Mouse (Mus musculus): ENCODE data around the gene Fbxo21. TPM values are rescaled to one million over a fixed set of nuclear protein-coding genes. Genes with fewer than 3 reads are reported as not detected.
A peak's percentile ranks its signal among the peaks of the same experiment; 100 is the strongest.

Gene Fbxo21
- polyA plus RNA-seq (2014; fragmentation: Nextera tagmentation; extraction: Ambion mirVana): 61.5 and 64.3 TPM in 2 replicates

DNA sequence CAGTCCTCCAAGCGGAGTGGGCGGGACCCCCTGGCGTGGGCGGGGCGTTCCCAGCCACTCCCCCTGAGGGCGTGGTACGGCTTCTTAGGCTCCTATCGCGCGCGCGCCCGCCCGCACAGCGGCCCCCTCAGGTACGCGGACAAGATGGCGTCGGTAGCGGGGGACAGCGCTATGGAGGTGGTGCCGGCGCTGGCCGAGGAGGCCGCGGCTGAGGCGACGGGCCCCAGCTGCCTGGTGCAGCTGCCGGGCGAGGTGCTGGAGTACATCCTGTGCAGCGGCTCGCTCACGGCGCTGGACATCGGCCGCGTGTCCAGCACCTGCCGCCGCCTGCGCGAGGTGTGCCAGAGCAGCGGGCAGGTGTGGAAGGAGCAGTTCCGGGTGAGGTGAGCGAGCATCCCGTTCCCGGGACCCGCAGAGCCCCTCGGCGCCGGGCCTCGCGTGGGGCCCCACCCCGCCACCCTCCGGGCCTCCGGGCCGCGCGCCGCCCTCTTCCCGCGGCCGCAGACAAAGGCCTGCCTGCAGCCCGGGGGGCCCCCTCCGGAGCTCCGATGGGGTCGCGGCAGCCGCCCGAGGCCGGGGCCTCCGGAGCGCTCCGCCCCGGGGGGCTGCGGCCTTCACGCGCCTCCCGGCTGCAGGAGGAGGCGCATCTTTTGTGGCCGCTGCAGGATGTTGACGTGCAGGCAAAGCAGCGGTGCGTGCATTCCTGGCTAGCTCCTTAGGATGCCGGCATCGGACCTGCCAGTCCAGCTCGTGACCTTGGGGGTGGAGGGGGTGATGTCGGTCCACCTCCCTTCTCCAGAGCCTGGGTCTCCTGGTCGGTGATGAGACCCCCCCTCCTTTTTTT is at the start of gene Fbxo21:
TSS of gene Fbxo21 (plus strand) at position 74 of the 844 bp plus-strand sequence.
- WGBS: under 1% methylated on average over 80 of the region's 88 CpGs
- H3K9ac ChIP-seq: peak within 1 kb of the TSS; percentile 82

GRCm38 (mm10) chr5:117928553-117928952 is 48.0 kb upstream of the Fbxo21 start:
- Histone ChIP-seq H3K4me1 (ENCODE audit: insufficient read depth) (no peaks in the 10 kb centered on the region), H3K9me3 (ENCODE audit: low read depth, low read length) (no peaks in the 10 kb centered on the region), H3K4me3 (ENCODE audit: low read depth, low read length) (no peak overlapping the region), H3K36me3 (ENCODE audit: insufficient read depth) (no peaks in the 10 kb centered on the region), H3K27me3 (ENCODE audit: insufficient read depth, low read length) (no peaks in the 10 kb centered on the region), H3K4me2 (no peak overlapping the region), H3K27ac (ENCODE audit: low read depth) (no peak overlapping the region), H3K9ac (no peak overlapping the region)
- TF ChIP-seq CTCF (IDR thresholded peaks at IDR 0.05; ENCODE audit: low read depth): 0 out of 2 replicates have a peak, but pooled peaks have one; percentile 14
- ATAC-seq (ENCODE audit: insufficient read depth) (no peak), DNase-seq (no peak)
- WGBS: 89% methylated on average over 2 of the region's 2 CpGs

More for the DNA sequence above, at the start of gene Fbxo21:
- peak; percentile 98 for DNase-seq
- peak; percentile 94 for ATAC-seq (ENCODE audit: insufficient read depth)
- peaks cover 26% of the 10 kb centered on the region for H3K36me3 ChIP-seq (ENCODE audit: insufficient read depth)
- no peaks in the 10 kb centered on the region for H3K27me3 ChIP-seq (ENCODE audit: insufficient read depth, low read length)
- no peak for TF ChIP-seq CTCF (IDR thresholded peaks at IDR 0.05; ENCODE audit: low read depth)
- peak within 1 kb of the TSS; percentile 99 for H3K4me3 ChIP-seq (ENCODE audit: low read depth, low read length)
- H3K9me3 ChIP-seq (ENCODE audit: low read depth, low read length): no peaks in the 10 kb centered on the region
- peak within 1 kb of the TSS; percentile 92 for H3K4me2 ChIP-seq
- no peaks in the 10 kb centered on the region for H3K4me1 ChIP-seq (ENCODE audit: insufficient read depth)
- peak within 1 kb of the TSS; percentile 70; the same call in 1 of the 2 replicates for H3K27ac ChIP-seq (ENCODE audit: low read depth)

DNA sequence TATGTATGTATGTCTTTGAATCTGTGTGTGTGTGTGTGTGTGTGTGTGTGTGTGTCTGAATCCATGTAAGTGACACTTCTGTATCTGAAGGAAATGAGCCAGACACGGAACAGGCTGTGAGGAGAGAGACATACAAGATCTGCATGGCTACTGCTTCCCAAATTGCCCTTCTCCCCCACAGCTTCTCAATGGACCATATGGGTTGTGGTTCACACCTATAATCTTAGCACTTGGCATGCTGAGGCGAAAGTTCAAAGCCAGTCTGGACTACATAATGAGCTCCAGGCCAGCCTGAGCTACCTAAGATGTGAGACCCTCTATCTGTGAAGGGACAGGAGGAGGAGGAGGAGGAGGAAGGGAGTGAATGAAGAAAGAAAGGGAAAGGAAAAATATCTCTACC is 44.3 kb upstream of the Fbxo21 start:
- DNase-seq: no peak
- no peak for TF ChIP-seq CTCF (IDR thresholded peaks at IDR 0.05; ENCODE audit: low read depth)
- 66% methylated on average over 2 of the region's 2 CpGs for WGBS

GRCm38 (mm10) chr5:117932862-117933261 is 43.7 kb upstream of the Fbxo21 start:
- peak; percentile 78; the same call in 1 of the 2 replicates for ATAC-seq (ENCODE audit: insufficient read depth)

More for the DNA sequence above, 44.3 kb upstream of the Fbxo21 start:
- Histone ChIP-seq H3K4me3 (ENCODE audit: low read depth, low read length) (no peak overlapping the region), H3K9me3 (ENCODE audit: low read depth, low read length) (no peaks in the 10 kb centered on the region), H3K27me3 (ENCODE audit: insufficient read depth, low read length) (no peaks in the 10 kb centered on the region), H3K4me1 (ENCODE audit: insufficient read depth) (no peaks in the 10 kb centered on the region), H3K36me3 (ENCODE audit: insufficient read depth) (no peaks in the 10 kb centered on the region), H3K27ac (ENCODE audit: low read depth) (no peak overlapping the region), H3K9ac (no peak overlapping the region), H3K4me2 (no peak overlapping the region)
- ATAC-seq (ENCODE audit: insufficient read depth): no peak

DNA sequence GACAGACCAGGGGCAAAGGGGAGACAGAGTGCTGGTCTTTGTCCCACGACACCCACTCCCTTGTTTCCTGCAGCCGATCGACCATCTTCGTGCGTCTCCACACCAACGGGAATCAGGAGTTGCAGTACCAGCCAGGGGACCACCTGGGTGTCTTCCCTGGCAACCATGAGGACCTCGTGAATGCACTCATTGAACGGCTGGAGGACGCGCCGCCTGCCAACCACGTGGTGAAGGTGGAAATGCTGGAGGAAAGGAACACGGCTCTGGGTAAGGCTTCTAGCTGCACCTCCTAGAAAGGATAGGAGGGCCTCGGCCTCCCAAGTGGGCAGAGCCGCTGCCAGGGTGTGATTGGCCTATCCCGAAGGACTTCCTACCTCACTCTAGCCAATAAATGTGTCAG is 40.2 kb upstream of the Fbxo21 start:
- ATAC-seq (ENCODE audit: insufficient read depth) (no peak), DNase-seq (no peak)
- Histone ChIP-seq H3K9me3 (ENCODE audit: low read depth, low read length) (no peaks in the 10 kb centered on the region), H3K27me3 (ENCODE audit: insufficient read depth, low read length) (no peaks in the 10 kb centered on the region), H3K4me3 (ENCODE audit: low read depth, low read length) (no peak overlapping the region), H3K36me3 (ENCODE audit: insufficient read depth) (no peaks in the 10 kb centered on the region), H3K9ac (no peak overlapping the region), H3K27ac (ENCODE audit: low read depth) (no peak overlapping the region), H3K4me1 (ENCODE audit: insufficient read depth) (no peaks in the 10 kb centered on the region), H3K4me2 (no peak overlapping the region)
- 54% methylated on average over 16 of the region's 16 CpGs for WGBS
- TF ChIP-seq CTCF (IDR thresholded peaks at IDR 0.05; ENCODE audit: low read depth): no peak

More at GRCm38 (mm10) chr5:117932862-117933261, 43.7 kb upstream of the Fbxo21 start:
- Histone ChIP-seq H3K4me1 (ENCODE audit: insufficient read depth) (no peaks in the 10 kb centered on the region), H3K9me3 (ENCODE audit: low read depth, low read length) (no peaks in the 10 kb centered on the region), H3K36me3 (ENCODE audit: insufficient read depth) (no peaks in the 10 kb centered on the region), H3K4me3 (ENCODE audit: low read depth, low read length) (no peak overlapping the region), H3K27me3 (ENCODE audit: insufficient read depth, low read length) (no peaks in the 10 kb centered on the region), H3K27ac (ENCODE audit: low read depth) (no peak overlapping the region), H3K9ac (no peak overlapping the region), H3K4me2 (no peak overlapping the region)
- peak; percentile 86 for TF ChIP-seq CTCF (IDR thresholded peaks at IDR 0.05; ENCODE audit: low read depth)
- peak; percentile 95 for DNase-seq
- WGBS: 4% methylated on average over 8 of the region's 9 CpGs

DNA sequence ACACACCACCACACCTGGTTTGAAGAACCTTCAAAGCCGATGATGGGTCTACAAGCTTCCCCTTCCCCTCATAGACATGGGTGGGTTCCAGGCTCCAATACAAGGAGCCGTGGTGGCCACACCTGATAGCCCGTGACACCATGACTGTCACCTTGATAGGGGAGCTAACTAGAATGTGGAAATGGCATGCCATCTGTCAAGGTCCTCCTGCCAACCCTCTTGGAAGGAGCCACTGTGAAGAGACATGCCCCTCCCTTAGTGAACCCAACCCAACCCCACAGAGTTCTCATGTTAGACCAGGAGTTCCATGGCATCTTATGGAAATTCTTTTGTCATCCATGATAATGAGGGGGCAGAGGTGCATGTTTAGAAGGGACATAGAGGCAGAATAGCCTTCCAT is 39.3 kb upstream of the Fbxo21 start:
- Histone ChIP-seq H3K4me2 (no peak overlapping the region), H3K9me3 (ENCODE audit: low read depth, low read length) (no peaks in the 10 kb centered on the region), H3K9ac (no peak overlapping the region), H3K4me1 (ENCODE audit: insufficient read depth) (no peaks in the 10 kb centered on the region), H3K4me3 (ENCODE audit: low read depth, low read length) (no peak overlapping the region), H3K36me3 (ENCODE audit: insufficient read depth) (no peaks in the 10 kb centered on the region), H3K27ac (ENCODE audit: low read depth) (no peak overlapping the region), H3K27me3 (ENCODE audit: insufficient read depth, low read length) (no peaks in the 10 kb centered on the region)
- WGBS: 81% methylated on average over 3 of the region's 3 CpGs
- no peak for DNase-seq
- ATAC-seq (ENCODE audit: insufficient read depth): no peak
- TF ChIP-seq CTCF (IDR thresholded peaks at IDR 0.05; ENCODE audit: low read depth): no peak

DNA sequence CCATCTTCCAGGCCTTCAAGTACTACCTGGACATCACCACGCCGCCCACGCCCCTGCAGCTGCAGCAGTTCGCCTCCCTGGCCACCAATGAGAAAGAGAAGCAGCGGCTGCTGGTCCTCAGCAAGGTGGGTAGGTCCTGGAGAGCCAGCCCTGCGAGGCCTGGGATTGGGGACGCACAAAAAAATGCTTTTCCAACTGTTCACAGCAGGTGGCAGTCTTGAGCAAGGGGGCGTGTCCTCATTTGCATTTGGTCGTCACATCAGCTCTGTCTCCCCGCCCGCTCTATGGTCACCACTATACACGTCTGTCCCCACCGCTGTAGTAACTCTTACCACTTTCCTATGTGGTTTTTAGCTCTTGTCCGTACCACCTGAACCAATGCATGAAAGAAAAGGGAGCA is 38.3 kb upstream of the Fbxo21 start:
- no peaks in the 10 kb centered on the region for H3K27me3 ChIP-seq (ENCODE audit: insufficient read depth, low read length)
- H3K36me3 ChIP-seq (ENCODE audit: insufficient read depth): no peaks in the 10 kb centered on the region
- no peak overlapping the region for H3K27ac ChIP-seq (ENCODE audit: low read depth)
- DNase-seq (peak; percentile 86), ATAC-seq (ENCODE audit: insufficient read depth) (peak; percentile 85)
- no peaks in the 10 kb centered on the region for H3K4me1 ChIP-seq (ENCODE audit: insufficient read depth)
- no peaks in the 10 kb centered on the region for H3K9me3 ChIP-seq (ENCODE audit: low read depth, low read length)
- peak overlapping the region; percentile 56 for H3K4me2 ChIP-seq
- H3K4me3 ChIP-seq (ENCODE audit: low read depth, low read length): peak overlapping the region; percentile 10; the same call in 1 of the 2 replicates
- H3K9ac ChIP-seq: no peak overlapping the region
- TF ChIP-seq CTCF (IDR thresholded peaks at IDR 0.05; ENCODE audit: low read depth): peak; percentile 89
- 12% methylated on average over 14 of the region's 14 CpGs for WGBS

Measured in lung, embryonic 14.5 days (tissue).